Mouse (Mus musculus): ENCODE results near the gene Fas. TPM values are rescaled to one million over a fixed set of nuclear protein-coding genes. Genes with fewer than 3 reads are reported as not detected.

The Fas gene
- polyA plus RNA-seq, 1 experiment: 2.8 TPM

DNA sequence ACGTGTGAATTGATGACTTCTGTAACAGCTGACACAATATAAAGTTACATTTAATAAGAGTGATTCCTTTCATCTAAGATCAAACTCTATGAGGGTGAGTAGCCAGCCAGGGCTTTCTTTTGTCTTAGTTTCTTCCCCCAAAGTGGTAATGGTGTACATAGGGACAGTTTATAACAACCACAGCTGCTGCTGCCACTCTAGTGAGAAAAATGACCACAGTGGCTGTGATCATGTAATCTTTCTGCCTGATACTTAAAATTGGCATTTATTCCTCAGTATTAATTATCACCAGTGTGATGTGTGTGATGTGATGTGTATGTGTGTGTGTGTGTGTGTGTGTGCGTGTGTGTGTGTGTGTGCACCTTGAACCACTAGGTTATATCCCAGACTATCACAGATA lies 38.6 kb upstream of the Fas start:
- TF ChIP-seq CTCF (IDR thresholded peaks at IDR 0.05; ENCODE audit: low read depth, low read length) (no peak), EP300 (IDR thresholded peaks at IDR 0.05; ENCODE audit: insufficient read depth, low read depth, low read length) (no peak), POLR2A (IDR thresholded peaks at IDR 0.05; ENCODE audit: insufficient read depth, low read length) (no peak)
- H3K9ac ChIP-seq (ENCODE audit: low read depth, poor library complexity, severe bottlenecking): no peak overlapping the region
- H3K27me3 ChIP-seq (ENCODE audit: control insufficient read depth, insufficient read depth, low read length, poor library complexity, severe bottlenecking): no peaks in the 10 kb centered on the region
- no peak overlapping the region for H3K4me3 ChIP-seq (ENCODE audit: low read depth, low read length)
- H3K9me3 ChIP-seq (replicated peaks; ENCODE audit: control insufficient read depth, insufficient read depth, low read length, poor library complexity, severe bottlenecking): no peaks in the 10 kb centered on the region
- H3K36me3 ChIP-seq (ENCODE audit: control insufficient read depth, insufficient read depth, low read length, poor library complexity, severe bottlenecking): no peaks in the 10 kb centered on the region
- H3K27ac ChIP-seq (ENCODE audit: insufficient read depth, low read length): no peak overlapping the region
- H3K4me1 ChIP-seq (ENCODE audit: control insufficient read depth, insufficient read depth, low read length): no peaks in the 10 kb centered on the region

DNA sequence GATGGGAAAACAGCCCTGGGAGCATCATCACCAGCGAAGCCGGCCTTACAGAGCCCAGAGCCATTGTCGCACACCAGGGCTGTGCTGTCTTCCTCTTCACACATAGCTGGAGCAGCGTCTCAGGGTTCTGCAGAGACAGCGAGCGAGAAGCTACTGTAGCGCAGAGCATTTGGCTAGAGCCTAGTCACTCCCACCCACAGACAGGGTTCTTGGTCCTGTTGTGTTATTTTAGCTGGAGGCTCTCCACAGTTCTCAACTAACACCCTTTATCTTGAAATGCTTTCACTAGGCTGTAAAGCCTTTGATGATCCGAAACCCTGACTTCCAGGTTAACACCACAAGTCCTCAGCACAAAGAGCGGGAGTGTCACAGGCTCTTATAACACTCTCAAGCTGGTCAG lies 38.0 kb upstream of the Fas start:
- H3K9me3 ChIP-seq (replicated peaks; ENCODE audit: control insufficient read depth, insufficient read depth, low read length, poor library complexity, severe bottlenecking): no peaks in the 10 kb centered on the region
- TF ChIP-seq EP300 (IDR thresholded peaks at IDR 0.05; ENCODE audit: insufficient read depth, low read depth, low read length) (no peak), POLR2A (IDR thresholded peaks at IDR 0.05; ENCODE audit: insufficient read depth, low read length) (no peak), CTCF (IDR thresholded peaks at IDR 0.05; ENCODE audit: low read depth, low read length) (no peak)
- no peaks in the 10 kb centered on the region for H3K4me1 ChIP-seq (ENCODE audit: control insufficient read depth, insufficient read depth, low read length)
- H3K27me3 ChIP-seq (ENCODE audit: control insufficient read depth, insufficient read depth, low read length, poor library complexity, severe bottlenecking): no peaks in the 10 kb centered on the region
- no peak overlapping the region for H3K4me3 ChIP-seq (ENCODE audit: low read depth, low read length)
- H3K9ac ChIP-seq (ENCODE audit: low read depth, poor library complexity, severe bottlenecking): no peak overlapping the region
- no peak overlapping the region for H3K27ac ChIP-seq (ENCODE audit: insufficient read depth, low read length)
- no peaks in the 10 kb centered on the region for H3K36me3 ChIP-seq (ENCODE audit: control insufficient read depth, insufficient read depth, low read length, poor library complexity, severe bottlenecking)

DNA sequence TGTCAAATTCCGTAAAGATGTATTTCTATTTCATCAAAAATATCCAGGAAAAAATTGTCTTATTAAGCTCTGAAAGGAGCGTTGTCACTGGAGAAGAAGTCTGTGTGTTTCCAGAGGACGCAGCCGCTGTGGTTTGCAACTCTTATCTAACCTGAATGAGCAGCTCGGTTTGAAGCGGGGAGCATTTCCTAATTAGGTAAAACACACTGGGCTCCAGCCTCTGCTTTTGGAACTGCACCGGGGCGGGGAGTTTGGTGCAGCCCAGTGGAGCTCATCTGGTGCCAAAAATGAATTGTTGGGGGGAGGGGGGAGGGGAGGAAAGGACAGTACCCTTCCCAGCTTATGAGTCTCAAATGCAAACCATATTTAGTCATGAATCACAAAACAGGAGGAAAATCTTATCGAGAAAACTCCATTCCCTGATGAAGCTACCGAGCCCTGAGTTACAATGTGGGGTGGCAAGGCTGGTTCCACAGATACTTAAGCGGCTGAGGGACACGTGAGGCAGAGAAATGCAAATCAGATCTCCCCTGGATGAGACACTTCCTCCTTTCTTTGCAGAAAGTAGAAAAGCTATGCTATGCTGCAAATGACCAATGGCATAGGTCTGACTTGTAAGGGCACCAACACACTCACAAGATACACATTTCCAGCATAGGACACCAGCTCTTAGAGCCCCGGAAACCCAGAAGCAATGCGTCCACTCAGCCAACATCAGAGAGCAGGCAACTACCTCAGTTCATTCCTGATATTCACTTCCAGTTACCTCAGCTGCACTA lies 36.2 kb upstream of the Fas start:
- Histone ChIP-seq H3K27me3 (ENCODE audit: control insufficient read depth, insufficient read depth, low read length, poor library complexity, severe bottlenecking) (no peaks in the 10 kb centered on the region), H3K9me3 (replicated peaks; ENCODE audit: control insufficient read depth, insufficient read depth, low read length, poor library complexity, severe bottlenecking) (no peaks in the 10 kb centered on the region), H3K4me1 (ENCODE audit: control insufficient read depth, insufficient read depth, low read length) (no peaks in the 10 kb centered on the region), H3K9ac (ENCODE audit: low read depth, poor library complexity, severe bottlenecking) (no peak overlapping the region), H3K4me3 (ENCODE audit: low read depth, low read length) (no peak overlapping the region), H3K36me3 (ENCODE audit: control insufficient read depth, insufficient read depth, low read length, poor library complexity, severe bottlenecking) (no peaks in the 10 kb centered on the region), H3K27ac (ENCODE audit: insufficient read depth, low read length) (no peak overlapping the region)
- TF ChIP-seq CTCF (IDR thresholded peaks at IDR 0.05; ENCODE audit: low read depth, low read length): no peak
- no peak for TF ChIP-seq POLR2A (IDR thresholded peaks at IDR 0.05; ENCODE audit: insufficient read depth, low read length)
- no peak for TF ChIP-seq EP300 (IDR thresholded peaks at IDR 0.05; ENCODE audit: insufficient read depth, low read depth, low read length)

DNA sequence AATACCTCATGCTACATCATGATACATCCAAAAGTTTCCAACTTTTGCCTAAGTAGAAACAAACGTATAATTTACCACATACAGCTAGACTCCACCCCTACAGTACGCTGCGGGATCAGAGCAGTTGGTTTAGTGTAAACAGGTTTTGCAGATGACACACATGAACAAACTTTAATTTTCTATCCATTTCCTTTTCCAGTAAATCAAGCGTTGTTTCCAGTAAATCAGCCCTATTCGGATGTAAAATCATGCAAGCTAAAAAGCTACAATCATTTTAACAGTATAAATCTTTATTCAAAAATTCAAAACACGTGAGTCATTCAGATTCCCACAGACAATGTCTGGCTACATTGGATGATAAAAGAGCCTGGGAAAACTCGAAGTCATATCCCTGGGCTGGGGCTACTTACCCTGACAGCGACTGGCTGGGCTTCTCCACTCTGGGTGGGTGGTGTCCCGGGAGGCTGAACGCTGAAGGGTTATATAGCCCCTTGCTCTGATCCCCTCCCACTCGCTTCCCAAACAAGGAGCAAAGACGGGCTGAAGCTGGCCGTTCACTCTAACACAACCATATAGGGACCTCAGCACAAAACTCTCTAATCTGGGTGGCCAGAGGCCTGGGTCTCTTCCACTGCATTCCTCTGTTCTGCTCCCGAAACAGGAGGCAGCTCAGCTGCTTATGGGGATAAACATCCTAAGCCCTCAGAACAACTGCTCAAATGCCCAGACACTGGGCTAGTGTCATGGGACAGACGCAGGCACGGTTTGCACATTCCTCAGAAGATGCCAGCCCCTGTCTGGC lies 35.4 kb upstream of the Fas start, which contains the start of gene Acta2:
Acta2 (minus strand) TSS at position 711 of the 802 bp plus-strand sequence.
- TF ChIP-seq POLR2A (IDR thresholded peaks at IDR 0.05; ENCODE audit: insufficient read depth, low read length) (no peak), CTCF (IDR thresholded peaks at IDR 0.05; ENCODE audit: low read depth, low read length) (no peak), EP300 (IDR thresholded peaks at IDR 0.05; ENCODE audit: insufficient read depth, low read depth, low read length) (no peak)
- Histone ChIP-seq H3K27ac (ENCODE audit: insufficient read depth, low read length) (no peak within 1 kb of the TSS), H3K4me1 (ENCODE audit: control insufficient read depth, insufficient read depth, low read length) (no peaks in the 10 kb centered on the region), H3K36me3 (ENCODE audit: control insufficient read depth, insufficient read depth, low read length, poor library complexity, severe bottlenecking) (no peaks in the 10 kb centered on the region), H3K9ac (ENCODE audit: low read depth, poor library complexity, severe bottlenecking) (no peak within 1 kb of the TSS), H3K27me3 (ENCODE audit: control insufficient read depth, insufficient read depth, low read length, poor library complexity, severe bottlenecking) (no peaks in the 10 kb centered on the region), H3K9me3 (replicated peaks; ENCODE audit: control insufficient read depth, insufficient read depth, low read length, poor library complexity, severe bottlenecking) (no peaks in the 10 kb centered on the region), H3K4me3 (ENCODE audit: low read depth, low read length) (no peak within 1 kb of the TSS)

DNA sequence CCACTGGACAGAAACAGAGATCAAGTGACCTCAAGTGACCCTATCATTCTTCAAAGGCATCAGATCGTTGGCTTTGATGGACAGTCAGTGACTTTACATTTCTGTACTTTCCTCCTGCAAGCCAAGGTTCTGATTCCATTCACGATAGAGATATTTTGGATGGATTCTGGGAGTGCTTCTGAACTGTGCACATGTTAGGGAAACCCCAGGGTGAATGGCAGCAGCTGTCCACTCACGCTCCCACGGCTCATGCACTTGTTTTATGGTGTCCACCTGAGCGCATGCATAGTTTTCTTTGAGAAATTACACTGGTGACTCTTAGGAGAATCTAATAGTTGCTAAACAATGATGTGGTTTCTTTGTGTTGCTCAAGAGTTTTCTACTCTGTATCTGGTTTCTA lies 34.3 kb upstream of the Fas start:
- no peaks in the 10 kb centered on the region for H3K9me3 ChIP-seq (replicated peaks; ENCODE audit: control insufficient read depth, insufficient read depth, low read length, poor library complexity, severe bottlenecking)
- no peaks in the 10 kb centered on the region for H3K4me1 ChIP-seq (ENCODE audit: control insufficient read depth, insufficient read depth, low read length)
- no peaks in the 10 kb centered on the region for H3K27me3 ChIP-seq (ENCODE audit: control insufficient read depth, insufficient read depth, low read length, poor library complexity, severe bottlenecking)
- H3K9ac ChIP-seq (ENCODE audit: low read depth, poor library complexity, severe bottlenecking): no peak overlapping the region
- H3K36me3 ChIP-seq (ENCODE audit: control insufficient read depth, insufficient read depth, low read length, poor library complexity, severe bottlenecking): no peaks in the 10 kb centered on the region
- H3K4me3 ChIP-seq (ENCODE audit: low read depth, low read length): no peak overlapping the region
- TF ChIP-seq EP300 (IDR thresholded peaks at IDR 0.05; ENCODE audit: insufficient read depth, low read depth, low read length) (no peak), POLR2A (IDR thresholded peaks at IDR 0.05; ENCODE audit: insufficient read depth, low read length) (no peak), CTCF (IDR thresholded peaks at IDR 0.05; ENCODE audit: low read depth, low read length) (no peak)
- H3K27ac ChIP-seq (ENCODE audit: insufficient read depth, low read length): no peak overlapping the region

DNA sequence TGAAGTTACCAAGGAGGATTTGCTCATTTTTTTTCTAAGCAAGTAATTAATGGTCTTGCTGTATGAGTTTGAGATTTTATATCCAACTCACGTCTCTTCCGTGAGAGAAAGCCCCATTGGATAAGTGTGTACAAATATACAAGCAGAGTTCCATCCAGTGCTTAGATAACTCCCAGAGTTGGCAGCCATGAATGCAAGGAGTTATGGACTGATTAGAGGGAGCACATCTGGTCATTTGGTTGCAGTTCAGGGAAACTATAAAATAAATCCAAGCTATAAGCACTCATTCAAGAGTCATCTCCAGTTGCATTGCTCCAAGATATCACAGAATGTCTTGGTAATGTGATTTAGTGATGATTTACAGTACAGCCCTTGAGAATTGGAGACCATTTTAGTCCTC lies 33.5 kb upstream of the Fas start:
- Histone ChIP-seq H3K9ac (ENCODE audit: low read depth, poor library complexity, severe bottlenecking) (no peak overlapping the region), H3K27me3 (ENCODE audit: control insufficient read depth, insufficient read depth, low read length, poor library complexity, severe bottlenecking) (no peaks in the 10 kb centered on the region), H3K4me3 (ENCODE audit: low read depth, low read length) (no peak overlapping the region), H3K36me3 (ENCODE audit: control insufficient read depth, insufficient read depth, low read length, poor library complexity, severe bottlenecking) (no peaks in the 10 kb centered on the region), H3K4me1 (ENCODE audit: control insufficient read depth, insufficient read depth, low read length) (no peaks in the 10 kb centered on the region), H3K9me3 (replicated peaks; ENCODE audit: control insufficient read depth, insufficient read depth, low read length, poor library complexity, severe bottlenecking) (no peaks in the 10 kb centered on the region), H3K27ac (ENCODE audit: insufficient read depth, low read length) (no peak overlapping the region)
- TF ChIP-seq CTCF (IDR thresholded peaks at IDR 0.05; ENCODE audit: low read depth, low read length) (no peak), EP300 (IDR thresholded peaks at IDR 0.05; ENCODE audit: insufficient read depth, low read depth, low read length) (no peak), POLR2A (IDR thresholded peaks at IDR 0.05; ENCODE audit: insufficient read depth, low read length) (no peak)
